Mouse (Mus musculus) G1E (cell line): Measurements from ENCODE around the gene Cnot2. TPM values are rescaled to one million over a fixed set of nuclear protein-coding genes. Genes with fewer than 3 reads are reported as not detected.

Source experiments
- ATAC-seq: 2 replicates; pipeline ENCODE4 v1.8.0; 2016; ENCODE audit warnings: mild to moderate bottlenecking; ENCODE audit not compliant: insufficient number of reproducible peaks, poor library complexity, low FRiP score, severe bottlenecking; ENCODE audit errors: extremely low read depth
- DNase-seq: peaks from one replicate; pipeline ENCODE4 v3.0.0; 2012; ENCODE audit warnings: low spot score
- H3K27me3 ChIP-seq: 2 replicates; pipeline ENCODE4 v1.6.1; 2012; ENCODE audit warnings: mild to moderate bottlenecking, low read length, inconsistent platforms; ENCODE audit not compliant: insufficient read depth
- H3K36me3 ChIP-seq: replicated peaks from 2 replicates; pipeline ENCODE3; 2012; ENCODE audit warnings: mild to moderate bottlenecking, inconsistent platforms
- H3K4me1 ChIP-seq: 2 replicates; pipeline ENCODE4 v1.6.1; 2012; ENCODE audit warnings: low read depth, low read length, inconsistent platforms, mixed read lengths; ENCODE audit not compliant: insufficient read depth
- H3K4me3 ChIP-seq: 2 replicates; pipeline ENCODE4 v1.5.1; 2012; ENCODE audit warnings: low read depth, mild to moderate bottlenecking, inconsistent platforms, low read length, moderate library complexity, mixed read lengths
- H3K9me3 ChIP-seq: replicated peaks from 2 replicates; pipeline ENCODE4 v1.6.1; 2012; ENCODE audit warnings: inconsistent platforms
- CTCF ChIP-seq: IDR thresholded peaks from 2 replicates; pipeline ENCODE4 v1.5.1; 2012; ENCODE audit warnings: low read depth, low read length, inconsistent platforms, mixed read lengths
- GATA1 ChIP-seq: IDR thresholded peaks from 2 replicates; pipeline ENCODE4 v1.6.1; 2012; ENCODE audit warnings: borderline replicate concordance, low read length, inconsistent platforms, mixed read lengths
- GATA2 ChIP-seq: IDR thresholded peaks from 2 replicates; pipeline ENCODE4 v1.6.1; 2012; ENCODE audit warnings: low read depth, low read length, inconsistent platforms, borderline replicate concordance
- POLR2AphosphoS5 ChIP-seq: IDR thresholded peaks from 2 replicates; pipeline ENCODE4 v1.6.1; 2012; ENCODE audit warnings: low read depth, low read length, inconsistent platforms; ENCODE audit not compliant: insufficient replicate concordance
- TAL1 ChIP-seq: conservative IDR thresholded peaks from 2 replicates; pipeline ENCODE4 v1.6.1; 2012; ENCODE audit warnings: low read depth, low read length, inconsistent platforms, mixed read lengths
- polyA plus RNA-seq: library from polyadenylated mRNA; stranded (reverse); fragments of >175 nt; gene quantifications from 2 replicates; pipeline ENCODE4 v1.2.3, GENCODE M21; 2012
- total RNA-seq, 2 experiments: library from RNA; stranded (forward) in 1 of 2; stranded (reverse) in 1 of 2; fragments of 200-1000 nt in 1 of 2; fragments of >200 nt in 1 of 2; fragmentation: Nextera tagmentation in 1 of 2; gene quantifications; 2 replicates each; pipeline ENCODE4 v1.2.3; 2014 to 2017

Gene Cnot2
- total and polyA plus RNA-seq, 3 experiments: 6.7 to 178 (median 136) TPM

DNA sequence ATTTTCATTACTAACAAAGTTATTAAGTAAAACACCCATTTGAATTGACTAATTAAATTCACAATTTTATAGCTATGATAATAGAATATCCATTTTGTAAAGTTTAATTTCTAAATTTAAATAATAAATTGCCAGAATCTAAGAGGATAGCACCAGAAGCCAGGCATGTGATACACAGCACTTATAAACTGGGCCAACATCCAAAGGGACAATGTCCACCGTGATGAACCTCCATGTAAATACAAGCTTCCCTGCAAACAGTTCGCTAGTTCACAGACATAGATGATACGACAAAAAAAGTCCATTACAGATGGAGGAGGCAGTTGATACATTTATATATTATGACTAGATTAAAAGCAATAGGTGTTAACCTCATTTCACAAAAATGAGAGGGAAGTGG is 88.5 kb downstream of the Cnot2 start:
- no peak overlapping the region for H3K4me3 ChIP-seq
- no peaks in the 10 kb centered on the region for H3K27me3 ChIP-seq
- no peak for TF ChIP-seq TAL1
- no peak for TF ChIP-seq GATA2
- TF ChIP-seq GATA1: no peak
- no peak for TF ChIP-seq POLR2AphosphoS5
- no peak for TF ChIP-seq CTCF
- no peaks in the 10 kb centered on the region for H3K9me3 ChIP-seq
- ATAC-seq (no peak), DNase-seq (no peak)
- peaks cover 6% of the 10 kb centered on the region for H3K4me1 ChIP-seq
- peaks cover 66% of the 10 kb centered on the region for H3K36me3 ChIP-seq

DNA sequence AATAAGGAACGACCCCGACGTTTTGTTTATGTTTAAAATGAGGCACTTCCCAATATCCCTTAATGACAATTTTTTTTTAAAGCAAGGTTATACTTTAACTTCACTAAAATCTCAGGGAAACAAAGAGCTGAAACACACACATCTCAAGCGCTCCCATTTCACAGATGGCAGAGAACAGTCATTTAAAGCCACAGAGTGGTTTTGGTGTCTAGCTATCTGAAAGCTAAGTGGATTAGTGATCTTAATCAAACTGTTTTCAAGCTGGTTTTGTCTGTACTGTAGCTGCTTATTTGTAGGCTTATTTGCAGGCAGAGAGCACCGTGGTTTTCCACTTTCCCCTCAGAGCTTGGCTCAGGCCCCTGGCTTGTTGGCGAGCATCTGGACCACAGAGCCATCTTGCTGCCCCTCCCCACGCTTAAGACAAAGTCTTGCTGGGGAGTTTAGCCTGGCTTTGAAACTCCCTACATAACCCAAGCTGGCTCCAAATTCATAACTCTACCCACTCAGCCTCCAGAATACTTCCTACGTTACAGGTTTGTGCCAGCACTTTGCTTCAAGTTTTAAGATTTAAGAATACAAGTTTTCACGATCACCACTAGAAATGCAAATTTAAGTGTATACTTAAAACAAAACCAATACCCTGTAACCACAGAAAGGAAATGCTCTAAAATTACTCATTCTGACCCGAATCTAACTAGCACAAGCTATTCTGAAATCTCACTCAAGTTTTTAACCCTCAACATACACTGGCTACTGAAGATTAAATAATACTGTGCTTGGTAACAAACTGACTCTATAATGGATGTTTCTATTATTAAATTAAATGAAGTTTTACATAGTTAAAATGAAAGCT is 94.2 kb downstream of the Cnot2 start:
- H3K27me3 ChIP-seq: no peaks in the 10 kb centered on the region
- peaks cover 6% of the 10 kb centered on the region for H3K4me1 ChIP-seq
- peaks cover 64% of the 10 kb centered on the region for H3K36me3 ChIP-seq
- ATAC-seq (no peak), DNase-seq (no peak)
- H3K4me3 ChIP-seq: no peak overlapping the region
- no peaks in the 10 kb centered on the region for H3K9me3 ChIP-seq
- TF ChIP-seq GATA1: no peak
- TF ChIP-seq TAL1: no peak
- TF ChIP-seq CTCF: no peak
- TF ChIP-seq POLR2AphosphoS5: no peak
- no peak for TF ChIP-seq GATA2

DNA sequence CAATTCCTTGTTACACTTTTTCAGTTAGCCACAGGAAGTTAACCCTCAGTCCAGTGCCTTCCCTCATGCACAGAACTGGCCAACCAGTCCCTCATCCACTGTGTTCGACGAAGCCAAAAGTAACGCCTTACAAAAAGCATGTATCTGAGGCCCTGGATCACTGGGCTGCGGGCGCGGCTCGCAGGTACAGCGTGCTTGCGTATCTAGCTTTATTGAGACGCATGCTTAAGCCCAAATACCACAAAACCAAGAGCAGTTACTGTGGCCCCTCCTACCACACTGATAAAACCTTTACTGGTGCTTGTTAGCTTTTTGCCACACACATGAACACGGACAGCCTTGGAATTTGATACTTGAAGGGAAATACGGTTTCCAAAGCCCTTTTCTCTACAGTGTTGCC is 99.4 kb downstream of the Cnot2 start:
- no peak for ATAC-seq

DNA sequence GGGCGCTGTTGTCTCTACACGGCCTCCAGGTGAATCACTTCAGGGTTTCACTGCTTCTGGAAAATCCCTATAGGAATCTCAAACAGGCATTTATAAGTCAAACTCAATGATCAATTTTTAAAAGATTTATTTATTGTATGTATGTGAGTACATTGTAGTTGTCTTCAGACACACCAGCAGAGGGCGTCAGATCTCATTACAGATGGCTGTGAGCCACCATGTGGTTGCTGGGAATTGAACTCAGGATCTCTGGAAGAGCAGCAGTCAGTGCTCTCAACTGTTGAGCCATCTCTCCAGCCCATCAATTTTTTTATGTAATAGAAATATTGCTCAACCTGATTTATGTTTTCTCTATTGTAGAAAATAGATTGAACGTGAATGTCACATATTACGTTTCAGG is 100.3 kb downstream of the Cnot2 start:
- no peak for ATAC-seq
- Histone ChIP-seq H3K27me3 (no peaks in the 10 kb centered on the region), H3K9me3 (peaks cover 3% of the 10 kb centered on the region), H3K4me3 (no peak overlapping the region), H3K36me3 (peaks cover 39% of the 10 kb centered on the region), H3K4me1 (peaks cover 7% of the 10 kb centered on the region)
- TF ChIP-seq CTCF (no peak), POLR2AphosphoS5 (no peak)
- no peak for DNase-seq

More for the DNA sequence above, 99.4 kb downstream of the Cnot2 start:
- DNase-seq: no peak
- no peaks in the 10 kb centered on the region for H3K27me3 ChIP-seq
- H3K36me3 ChIP-seq: peaks cover 45% of the 10 kb centered on the region
- TF ChIP-seq GATA2: no peak
- no peak for TF ChIP-seq CTCF
- TF ChIP-seq TAL1: no peak
- TF ChIP-seq GATA1: no peak
- TF ChIP-seq POLR2AphosphoS5: no peak
- H3K4me3 ChIP-seq: no peak overlapping the region
- H3K9me3 ChIP-seq: no peaks in the 10 kb centered on the region
- H3K4me1 ChIP-seq: peaks cover 7% of the 10 kb centered on the region

DNA sequence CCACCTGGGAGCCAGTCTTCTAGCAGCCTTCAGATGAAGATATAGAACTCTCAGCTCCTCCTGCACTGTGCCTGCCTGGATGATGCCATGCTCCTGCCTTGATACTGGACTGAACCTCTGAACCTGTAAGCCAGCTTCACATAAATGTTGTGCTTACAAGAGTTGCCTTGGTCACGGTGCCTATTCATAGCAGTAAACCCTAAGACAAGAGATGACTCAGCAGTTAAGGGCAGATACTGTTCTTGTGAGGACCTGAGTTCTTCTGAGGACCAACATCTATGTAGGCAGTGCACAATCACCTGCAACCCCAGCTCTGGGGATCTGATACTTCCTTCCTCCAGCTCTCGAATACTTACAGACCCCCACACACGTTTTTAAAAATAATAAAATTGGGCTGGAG is 104.8 kb downstream of the Cnot2 start:
- peaks cover 4% of the 10 kb centered on the region; the same call in 1 of the 2 replicates for H3K4me1 ChIP-seq
- H3K9me3 ChIP-seq: peaks cover 16% of the 10 kb centered on the region
- H3K36me3 ChIP-seq: peaks cover 3% of the 10 kb centered on the region
- H3K4me3 ChIP-seq: no peak overlapping the region
- no peak for DNase-seq
- no peak for ATAC-seq
- TF ChIP-seq GATA1: no peak
- TF ChIP-seq TAL1: no peak
- TF ChIP-seq POLR2AphosphoS5: no peak
- no peak for TF ChIP-seq GATA2
- TF ChIP-seq CTCF: no peak
- peaks cover 12% of the 10 kb centered on the region for H3K27me3 ChIP-seq

DNA sequence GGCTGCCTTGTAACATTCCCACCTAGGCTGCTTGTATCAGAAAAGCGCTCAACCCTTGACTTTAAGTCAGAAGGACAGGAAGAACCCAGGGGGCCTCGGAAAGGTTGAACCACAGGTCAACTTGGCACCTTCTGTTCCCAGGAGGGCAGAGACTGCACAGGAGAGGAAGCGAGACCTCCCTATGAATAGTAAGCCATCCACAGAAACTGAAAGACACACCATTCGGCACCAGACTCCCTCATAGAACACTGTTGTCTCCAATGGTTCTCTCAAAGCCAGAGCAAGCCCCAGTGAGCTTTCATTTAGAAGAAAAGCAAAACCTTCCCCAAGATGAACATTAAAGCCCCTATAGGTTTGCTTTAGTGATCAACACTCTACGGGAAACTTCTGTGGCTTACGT is 105.6 kb downstream of the Cnot2 start:
- TF ChIP-seq GATA1: no peak
- TF ChIP-seq POLR2AphosphoS5: no peak
- no peak for TF ChIP-seq GATA2
- TF ChIP-seq TAL1: no peak
- no peak for TF ChIP-seq CTCF
- peaks cover 16% of the 10 kb centered on the region for H3K9me3 ChIP-seq
- DNase-seq: no peak
- H3K4me3 ChIP-seq: no peak overlapping the region
- no peak for ATAC-seq
- peaks cover 2% of the 10 kb centered on the region for H3K36me3 ChIP-seq
- H3K4me1 ChIP-seq: peaks cover 4% of the 10 kb centered on the region; the same call in 1 of the 2 replicates
- peaks cover 12% of the 10 kb centered on the region for H3K27me3 ChIP-seq
